Mouse (Mus musculus) C2C12 (cell line): ENCODE results near the gene P2ry12.

Experiments used
- CTCF ChIP-seq: IDR thresholded peaks from one replicate; pipeline ENCODE4 v1.5.1; 2011; ENCODE audit not compliant: control insufficient read depth, insufficient read depth, insufficient read length
- MAX ChIP-seq: IDR thresholded peaks from one replicate; pipeline ENCODE4 v1.6.1; 2011; ENCODE audit warnings: mild to moderate bottlenecking, control low read depth

GRCm38 (mm10) chr3:59293437-59294199 is 30.9 kb upstream of the P2ry12 start:
- TF ChIP-seq MAX (no peak), CTCF (no peak)
